Mouse (Mus musculus) G1E (cell line): ENCODE results near the gene Dbn1.

Source experiments
- CTCF ChIP-seq: IDR thresholded peaks from 2 replicates; pipeline ENCODE4 v1.5.1; 2012; ENCODE audit warnings: low read depth, low read length, inconsistent platforms, mixed read lengths
- GATA1 ChIP-seq: IDR thresholded peaks from 2 replicates; pipeline ENCODE4 v1.6.1; 2012; ENCODE audit warnings: borderline replicate concordance, low read length, inconsistent platforms, mixed read lengths
- POLR2AphosphoS5 ChIP-seq: IDR thresholded peaks from 2 replicates; pipeline ENCODE4 v1.6.1; 2012; ENCODE audit warnings: low read depth, low read length, inconsistent platforms; ENCODE audit not compliant: insufficient replicate concordance

DNA sequence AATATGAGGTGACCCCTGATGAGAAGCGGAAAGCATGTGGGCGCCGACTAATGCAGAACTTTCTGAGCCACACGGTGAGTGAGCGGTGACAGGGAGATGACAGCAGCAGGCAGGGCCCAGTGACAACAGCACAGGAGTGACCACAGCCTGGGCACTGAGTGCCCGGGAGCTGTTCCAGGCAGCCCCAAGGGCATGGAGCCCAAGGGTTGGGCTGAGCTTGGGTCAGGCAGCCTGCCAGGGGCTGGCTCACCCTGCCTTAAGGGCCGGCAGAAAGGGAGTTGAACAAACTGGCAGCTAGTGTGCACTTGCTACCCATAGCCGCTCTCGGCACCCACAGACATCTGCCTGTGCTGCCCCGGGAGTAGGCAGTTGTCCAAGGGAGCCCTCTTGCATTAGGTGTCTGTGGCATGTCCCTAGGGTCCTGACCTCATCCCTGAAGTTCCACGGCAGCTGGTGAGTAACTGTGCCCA is 37.4 kb downstream of the Dbn1 start:
- TF ChIP-seq CTCF (no peak), POLR2AphosphoS5 (no peak), GATA1 (no peak)
